Mouse (Mus musculus): Measurements from ENCODE around the gene Acot11.

- no peak for TF ChIP-seq POLR2A (IDR thresholded peaks at IDR 0.05; ENCODE audit: low read depth, low read length)
- no peak for TF ChIP-seq CHD2 (IDR thresholded peaks at IDR 0.05; ENCODE audit: low read length)
- no peak for TF ChIP-seq NELFE (IDR thresholded peaks at IDR 0.05; ENCODE audit: low read depth, low read length)
- no peak for TF ChIP-seq USF2 (conservative IDR thresholded peaks at IDR 0.05; ENCODE audit: low read depth, low read length)
- TF ChIP-seq SIN3A (IDR thresholded peaks at IDR 0.05; ENCODE audit: low read length), result no peak
- TF ChIP-seq CTCF (conservative IDR thresholded peaks at IDR 0.05 in 1 of 2, IDR thresholded peaks at IDR 0.05 in 1 of 2; ENCODE audit: low read depth in 2 of 2, low read length in 2 of 2), result no peak
- TF ChIP-seq ZMIZ1 (IDR thresholded peaks at IDR 0.05; ENCODE audit: low read depth, low read length), result no peak
- TF ChIP-seq UBTF (IDR thresholded peaks at IDR 0.05; ENCODE audit: low read depth, low read length), result no peak
- no peak for TF ChIP-seq ZKSCAN1 (IDR thresholded peaks at IDR 0.05; ENCODE audit: borderline replicate concordance, low read depth, low read length)
- TF ChIP-seq EP300 (IDR thresholded peaks at IDR 0.05; ENCODE audit: low read length), result no peak
- TF ChIP-seq POLR2AphosphoS2 (IDR thresholded peaks at IDR 0.05; ENCODE audit: low read depth, low read length), result no peak
- no peak for TF ChIP-seq GABPA (IDR thresholded peaks at IDR 0.05; ENCODE audit: insufficient replicate concordance, low read depth, low read length)
Observed at GRCm38 (mm10) chr4:106837425-106837824, 32.6 kb upstream of the Acot11 start.

Measured in CH12.LX (cell line).